Mouse (Mus musculus) liver (tissue): Measurements from ENCODE around the gene Rtel1.
A peak's percentile ranks its signal among the peaks of the same experiment; 100 is the strongest.

Experiments
- DNase-seq: peaks from one replicate; pipeline ENCODE4 v3.0.0-alpha.2; 2020; ENCODE audit warnings: mixed read lengths

The Rtel1 gene

DNA sequence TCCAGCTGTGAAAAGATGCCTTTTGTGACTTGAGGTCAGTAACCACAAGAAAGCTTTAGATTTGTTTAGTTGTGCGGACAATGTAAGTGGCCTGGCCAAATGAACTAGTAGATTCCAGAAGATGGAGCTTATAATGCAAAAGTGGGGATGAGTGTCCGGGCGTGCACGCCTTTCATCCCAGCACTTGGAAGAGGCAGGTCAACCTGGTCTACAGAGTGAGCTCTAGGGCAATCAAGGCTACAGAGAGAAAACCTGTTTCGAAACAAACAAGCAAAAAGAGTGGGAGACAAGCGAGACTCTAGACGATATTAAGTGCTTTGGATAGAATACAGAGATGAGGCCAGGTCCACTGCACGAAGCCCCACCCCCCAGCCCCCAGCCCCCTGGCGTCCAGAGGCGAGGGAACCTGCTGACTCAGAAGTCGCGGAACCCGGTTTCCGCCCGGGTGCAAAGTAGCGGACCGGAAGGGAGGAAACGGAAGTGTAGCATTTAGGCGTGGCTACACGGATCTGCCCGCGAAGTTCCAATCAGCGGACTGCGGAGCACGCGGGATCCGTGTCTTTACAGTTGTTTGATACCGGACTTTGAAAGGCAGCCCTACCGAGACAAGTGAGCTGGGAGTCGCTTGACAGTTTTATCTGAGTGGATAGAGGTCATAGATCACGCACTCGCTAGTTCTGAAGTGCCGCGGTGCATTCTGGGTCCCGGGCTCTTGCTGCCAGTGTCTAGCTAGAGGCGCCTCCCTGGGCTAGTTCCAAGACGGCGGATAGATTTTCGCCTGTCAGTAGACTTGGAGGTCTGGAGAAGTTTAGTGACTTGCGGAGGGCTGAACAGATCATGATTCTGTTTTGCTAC is at the start of gene Rtel1:
Gene Rtel1, plus strand, starts transcription at position 492 of the 855 bp plus-strand sequence.
- peak; percentile 87 for DNase-seq

GRCm38 (mm10) chr2:181272092-181272491 is 47.4 kb upstream of the Rtel1 start:
- DNase-seq = no peak

GRCm38 (mm10) chr2:181273829-181274228 is 45.7 kb upstream of the Rtel1 start:
- no peak for DNase-seq

DNA sequence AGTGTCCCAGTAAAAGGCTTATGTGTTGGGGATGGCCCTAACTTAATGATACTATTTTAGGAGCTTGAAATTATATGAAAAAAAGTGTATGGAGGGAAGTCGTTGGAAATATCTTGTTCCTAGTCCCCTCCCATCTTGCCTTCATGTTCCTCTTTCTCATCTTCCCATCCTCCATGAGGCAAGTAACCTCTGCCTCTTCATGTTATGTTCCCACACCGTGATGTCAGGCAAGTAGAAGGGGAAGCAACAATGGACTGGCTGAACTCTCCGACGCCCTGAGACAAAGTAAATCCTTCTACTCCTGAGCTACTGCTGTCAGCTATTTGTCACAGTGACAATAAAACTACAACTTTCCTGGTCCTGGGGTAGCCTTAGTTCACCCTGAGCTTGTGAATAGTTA is 44.9 kb upstream of the Rtel1 start:
- no peak for DNase-seq

DNA sequence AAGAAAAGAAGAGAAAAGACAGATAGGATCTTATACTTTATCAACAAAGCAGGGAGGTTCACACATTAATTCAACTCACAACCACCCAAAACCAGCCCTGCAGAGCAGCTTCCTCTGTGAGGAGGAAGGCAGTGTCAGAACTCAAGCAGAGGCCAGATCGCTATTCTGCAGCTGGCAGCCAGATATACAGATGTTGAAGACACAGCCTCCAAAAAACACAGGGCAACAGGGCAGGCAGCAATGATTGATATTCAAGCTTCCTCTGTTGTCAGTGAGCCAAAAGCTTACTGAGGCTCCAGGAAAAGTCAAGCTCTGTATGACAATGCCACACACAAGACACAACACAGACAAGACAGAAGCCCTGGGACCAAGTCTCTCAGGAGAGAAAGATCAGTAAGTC is 42.8 kb upstream of the Rtel1 start:
- DNase-seq = no peak

- DNase-seq = no peak
Observed at GRCm38 (mm10) chr2:181277866-181278265, 41.7 kb upstream of the Rtel1 start.

DNA sequence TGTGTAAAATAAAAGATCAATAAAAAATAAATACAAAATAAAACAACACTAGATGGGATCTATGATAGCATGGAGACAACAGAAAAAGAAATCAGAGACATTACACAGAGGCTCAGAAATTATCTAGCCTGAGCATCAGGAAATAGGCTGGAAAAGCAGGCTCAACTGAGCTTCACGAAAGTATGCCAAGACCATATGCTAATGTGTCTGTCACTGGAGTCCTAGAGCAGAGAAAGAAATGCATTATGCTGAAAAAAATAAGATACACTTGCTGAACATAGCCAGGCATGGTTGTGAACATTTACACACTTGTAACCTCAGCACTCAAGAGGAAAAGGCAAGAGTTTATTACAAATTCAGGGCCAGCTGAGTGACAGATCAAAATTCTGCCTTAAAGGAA is 39.6 kb upstream of the Rtel1 start:
- no peak for DNase-seq

- DNase-seq = no peak
Observed at GRCm38 (mm10) chr2:181286629-181287337, 32.8 kb upstream of the Rtel1 start.

GRCm38 (mm10) chr2:181287338-181287957 is 32.1 kb upstream of the Rtel1 start:
- DNase-seq = peak; percentile 90

- DNase-seq = peak; percentile 96
Observed at GRCm38 (mm10) chr2:181287958-181288350, 31.6 kb upstream of the Rtel1 start, which contains the start of gene Gmeb2. TSS of gene Gmeb2 (minus strand) at chr2:181288035.

GRCm38 (mm10) chr2:181288691-181289090 is 30.8 kb upstream of the Rtel1 start:
- no peak for DNase-seq

DNA sequence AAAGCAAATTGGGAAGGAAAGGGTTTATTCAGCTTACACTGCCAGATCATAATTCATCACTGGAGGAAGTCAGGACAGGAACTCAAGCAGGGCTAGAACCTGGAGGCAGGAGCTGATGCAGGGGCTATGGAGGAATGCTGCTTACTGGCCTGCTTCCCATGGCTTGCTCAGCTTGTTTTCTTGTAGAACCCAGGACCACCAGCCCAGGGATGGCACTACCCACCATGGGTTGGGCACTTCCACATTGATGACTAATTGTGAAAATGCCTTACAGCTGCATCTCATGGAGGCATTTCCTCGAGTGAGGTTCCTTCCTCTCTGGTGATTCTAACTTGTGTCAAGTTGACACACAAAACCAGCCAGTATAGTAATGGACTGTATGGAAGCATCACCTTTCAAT is 28.6 kb upstream of the Rtel1 start:
- no peak for DNase-seq

DNA sequence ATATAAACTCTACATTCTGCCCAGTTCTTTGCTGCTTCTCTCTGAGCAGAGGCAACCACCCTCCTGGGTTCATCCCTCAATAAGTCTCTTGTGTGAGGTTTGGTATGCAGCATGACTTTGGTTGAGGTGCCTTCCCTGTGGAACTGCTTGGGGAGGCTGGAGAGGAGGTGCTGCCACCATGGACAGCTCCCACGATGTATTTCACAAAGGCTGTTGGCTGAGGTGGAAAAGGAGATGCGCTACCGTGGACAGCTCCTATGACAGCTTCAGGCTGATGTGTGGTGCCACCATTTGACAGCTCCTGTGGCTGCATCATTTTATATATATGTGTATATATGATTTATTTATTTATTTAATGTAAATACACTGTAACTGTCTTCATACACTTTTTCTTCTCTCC is 17.5 kb upstream of the Rtel1 start:
- DNase-seq = peak; percentile 58

- DNase-seq = no peak
Observed at GRCm38 (mm10) chr2:181304944-181305343, 14.6 kb upstream of the Rtel1 start.

- peak; percentile 26 for DNase-seq
Observed at GRCm38 (mm10) chr2:181307144-181307804, 12.3 kb upstream of the Rtel1 start.

DNA sequence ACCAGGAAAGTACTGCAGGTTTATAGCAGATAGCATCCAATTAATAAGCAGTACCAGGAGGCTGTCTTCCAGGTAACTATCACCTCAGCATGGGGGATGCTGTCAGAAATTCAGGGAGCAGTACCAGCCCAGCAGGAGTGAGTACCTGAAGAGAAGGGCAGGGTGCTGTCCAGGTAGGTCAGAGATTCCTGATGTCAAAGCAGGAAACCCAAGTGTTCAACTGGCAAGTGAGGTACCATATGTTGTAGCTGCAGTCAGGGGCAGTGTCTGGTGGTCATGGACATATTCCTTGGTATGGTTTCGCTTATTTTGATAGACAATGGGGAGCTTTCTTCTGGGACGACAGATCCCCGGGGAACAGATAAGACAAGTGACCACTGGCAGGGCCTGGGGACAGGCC is 7.1 kb upstream of the Rtel1 start:
- no peak for DNase-seq

DNA sequence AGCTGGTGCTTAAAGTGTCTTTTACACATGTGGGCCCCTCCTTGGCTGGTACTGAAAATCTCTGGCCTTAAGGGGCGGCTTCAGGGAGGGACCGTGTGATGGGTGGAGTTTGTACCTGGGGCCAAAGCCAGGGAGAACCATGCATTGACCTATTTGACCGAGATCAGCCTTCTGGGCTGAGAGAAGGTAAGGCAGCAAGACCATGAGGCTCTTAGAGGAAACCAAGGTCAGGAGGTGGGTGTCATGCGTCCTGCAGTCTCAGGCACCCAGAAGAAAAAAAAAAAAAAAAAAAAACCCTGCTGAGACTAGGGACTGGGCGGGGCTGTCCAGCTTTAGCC is 6.6 kb upstream of the Rtel1 start:
- no peak for DNase-seq

GRCm38 (mm10) chr2:181313344-181314079 is 6.0 kb upstream of the Rtel1 start:
- DNase-seq = no peak

DNA sequence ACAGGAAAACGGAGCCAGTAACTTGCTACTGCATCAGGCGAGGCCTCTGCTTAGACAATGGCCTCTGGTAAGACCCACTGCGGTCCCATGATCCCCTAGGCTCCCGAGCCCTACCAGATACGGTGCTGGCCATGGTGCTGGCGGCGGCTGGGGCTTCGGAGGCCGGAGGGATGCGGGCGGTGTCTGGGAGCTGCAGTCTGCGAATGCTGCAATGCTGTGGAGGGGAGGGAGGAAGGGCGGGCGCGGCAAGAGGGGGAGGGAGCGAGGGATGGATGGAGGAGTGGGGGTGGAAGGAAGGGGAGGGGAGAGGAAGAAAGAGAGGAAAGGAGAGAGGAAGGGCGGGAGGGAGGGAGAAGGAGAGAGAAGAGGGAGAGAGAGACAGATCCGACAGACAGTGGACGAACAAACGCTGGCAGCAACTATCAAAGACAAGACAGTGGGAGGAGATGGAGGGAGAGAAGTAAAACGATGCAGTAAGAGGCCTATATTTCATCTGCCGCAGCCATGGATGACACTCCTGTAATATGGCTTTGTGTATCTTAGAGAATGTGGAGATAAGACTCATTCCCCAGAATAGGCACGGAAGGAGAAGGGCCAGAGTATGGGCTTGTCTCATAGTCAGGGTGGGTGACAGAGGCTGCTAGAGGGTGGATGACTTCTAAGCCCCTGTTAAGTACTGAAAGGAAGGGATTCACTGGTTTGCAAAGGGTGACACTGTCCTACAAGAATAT is 5.3 kb upstream of the Rtel1 start, which contains the start of gene Stmn3:
Gene Stmn3, minus strand, starts transcription at position 421 of the 731 bp plus-strand sequence.
- DNase-seq = peak; percentile 48

GRCm38 (mm10) chr2:181320103-181320499 is 562 bp downstream of the Rtel1 start:
- DNase-seq = no peak

DNA sequence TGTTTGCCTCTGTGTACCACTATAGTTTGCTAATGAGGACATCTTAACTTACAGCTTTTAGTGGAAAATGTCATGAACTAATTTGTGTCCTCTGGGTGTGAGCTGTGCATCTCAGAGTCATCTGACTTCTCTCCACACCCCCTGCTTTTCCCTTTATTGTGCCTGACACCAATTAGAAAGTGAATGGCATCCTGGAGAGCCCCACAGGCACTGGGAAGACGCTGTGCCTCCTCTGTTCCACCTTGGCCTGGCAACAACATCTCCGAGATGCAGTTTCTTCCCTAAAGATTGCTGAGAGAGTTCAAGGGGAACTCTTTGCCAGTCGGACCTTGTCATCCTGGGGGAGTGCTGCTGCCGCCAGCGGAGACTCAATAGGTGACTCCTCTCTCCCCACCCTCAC is 2.6 kb downstream of the Rtel1 start:
- DNase-seq = no peak

DNA sequence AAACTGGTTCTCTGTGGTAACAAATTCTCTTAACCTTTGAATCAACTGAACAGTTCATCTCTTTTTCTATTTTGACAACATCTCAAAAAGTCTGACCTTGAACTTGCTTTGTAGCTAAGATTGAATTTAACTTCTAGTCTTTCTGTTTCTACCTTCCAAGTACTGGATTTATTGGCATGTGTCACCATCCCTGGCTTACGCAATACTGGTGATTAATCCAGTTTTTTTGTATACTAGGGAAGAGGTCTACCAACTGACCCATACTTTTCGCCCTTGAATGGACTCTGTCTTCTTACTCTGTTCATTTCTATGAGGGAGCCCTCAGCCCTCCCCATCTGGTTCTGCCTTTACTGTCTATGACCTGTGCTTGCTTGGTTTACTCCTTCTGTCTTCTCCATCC is 6.6 kb downstream of the Rtel1 start:
- DNase-seq = no peak
